Mouse (Mus musculus) liver, embryonic 11.5 days (tissue): Measurements from ENCODE around the gene Fam129a. TPM values are rescaled to one million over a fixed set of nuclear protein-coding genes. Genes with fewer than 3 reads are reported as not detected.

Experiments used
- ATAC-seq: fragments of 200-750 bp; cut with Nextera tagmentation; replicated peaks from 2 replicates; pipeline ENCODE4 v1.8.0; 2017; ENCODE audit warnings: moderate number of reproducible peaks, mild to moderate bottlenecking, moderate TSS enrichment, moderate library complexity; ENCODE audit not compliant: low FRiP score
- DNase-seq: peaks from one replicate; pipeline ENCODE4 v3.0.0-alpha.2; 2017; ENCODE audit warnings: low spot score
- H3K27ac ChIP-seq: fragments of 300-500 bp; sonication (generic); 2 replicates; pipeline ENCODE4 v1.5.1; 2014; ENCODE audit warnings: mild to moderate bottlenecking, low read depth, low read length, control low read depth
- H3K27me3 ChIP-seq: fragments of 300-500 bp; sonication (generic); replicated peaks from 2 replicates; pipeline ENCODE4 v1.6.1; 2014; ENCODE audit warnings: low read length, mixed read lengths; ENCODE audit not compliant: control insufficient read depth, insufficient read depth
- H3K36me3 ChIP-seq: fragments of 300-500 bp; sonication (generic); 2 replicates; pipeline ENCODE4 v1.6.1; 2014; ENCODE audit warnings: mild to moderate bottlenecking, low read length, moderate library complexity, mixed read lengths; ENCODE audit not compliant: control insufficient read depth, insufficient read depth
- H3K4me1 ChIP-seq: fragments of 300-500 bp; sonication (generic); replicated peaks from 2 replicates; pipeline ENCODE4 v1.6.1; 2014; ENCODE audit warnings: low read length, mixed read lengths; ENCODE audit not compliant: control insufficient read depth, insufficient read depth
- H3K4me2 ChIP-seq: fragments of 300-500 bp; sonication (generic); 2 replicates; pipeline ENCODE4 v1.6.1; 2014; ENCODE audit warnings: mild to moderate bottlenecking, control low read depth, moderate library complexity
- H3K4me3 ChIP-seq: fragments of 300-500 bp; sonication (generic); 2 replicates; pipeline ENCODE4 v1.5.1; 2014; ENCODE audit warnings: low read depth, low read length, control low read depth
- H3K9ac ChIP-seq: fragments of 300-500 bp; sonication (generic); 2 replicates; pipeline ENCODE4 v1.6.1; 2014; ENCODE audit warnings: low read depth, low read length, control low read depth
- H3K9me3 ChIP-seq: fragments of 300-500 bp; sonication (generic); 2 replicates; pipeline ENCODE4 v1.6.1; 2016; ENCODE audit warnings: low read length, inconsistent platforms, mixed read lengths; ENCODE audit not compliant: control insufficient read depth
- WGBS: fragments of 180-500 bp; shearing (Covaris S2); extraction: QIAGEN DNeasy Blood & Tissue Kit; methylation state at CpG from one replicate; pipeline ENCODE4 v1.1.7; 2014; 5-methylcytosine and 5-hydroxymethylcytosine counted together
- polyA plus RNA-seq: library from polyadenylated mRNA; unstranded; fragments of >200 nt; fragmentation: Nextera tagmentation; extraction: Ambion mirVana; gene quantifications from 2 replicates; pipeline ENCODE4 v1.2.1, GENCODE M21; 2014

Fam129a gene
- polyA plus RNA-seq, 1 experiment from 2014 or later: 3.0 TPM

- H3K4me3 ChIP-seq: no peak overlapping the region
- H3K36me3 ChIP-seq: no peaks in the 10 kb centered on the region
- H3K4me2 ChIP-seq: no peak overlapping the region
- H3K4me1 ChIP-seq: no peaks in the 10 kb centered on the region
- DNase-seq: no peak
- H3K27me3 ChIP-seq: no peaks in the 10 kb centered on the region
- H3K9me3 ChIP-seq: no peaks in the 10 kb centered on the region
- H3K27ac ChIP-seq: no peak overlapping the region
- WGBS: 59% methylated on average over 6 of the region's 6 CpGs
- no peak overlapping the region for H3K9ac ChIP-seq
- ATAC-seq: no peak
These were observed 10.5 kb downstream of the Fam129a start for GRCm38 (mm10) chr1:151581454-151581853.

GRCm38 (mm10) chr1:151581977-151582376 is 11.0 kb downstream of the Fam129a start:
- Histone ChIP-seq H3K27me3 (no peaks in the 10 kb centered on the region), H3K27ac (no peak overlapping the region), H3K9me3 (no peaks in the 10 kb centered on the region), H3K4me3 (no peak overlapping the region), H3K36me3 (no peaks in the 10 kb centered on the region), H3K9ac (no peak overlapping the region), H3K4me2 (no peak overlapping the region), H3K4me1 (no peaks in the 10 kb centered on the region)
- DNase-seq: no peak
- ATAC-seq: no peak; the same call in 1 of the 2 replicates
- 63% methylated on average over 4 of the region's 4 CpGs for WGBS

GRCm38 (mm10) chr1:151583457-151584181 is 12.6 kb downstream of the Fam129a start:
- Histone ChIP-seq H3K4me1 (no peaks in the 10 kb centered on the region), H3K36me3 (no peaks in the 10 kb centered on the region), H3K4me2 (no peak overlapping the region), H3K9ac (no peak overlapping the region), H3K27ac (no peak overlapping the region), H3K27me3 (no peaks in the 10 kb centered on the region), H3K4me3 (no peak overlapping the region), H3K9me3 (no peaks in the 10 kb centered on the region)
- 85% methylated on average over 8 of the region's 8 CpGs for WGBS
- ATAC-seq (no peak), DNase-seq (no peak)

- H3K4me2 ChIP-seq: no peak overlapping the region
- no peaks in the 10 kb centered on the region for H3K27me3 ChIP-seq
- no peak overlapping the region for H3K9ac ChIP-seq
- no peaks in the 10 kb centered on the region for H3K4me1 ChIP-seq
- H3K36me3 ChIP-seq: no peaks in the 10 kb centered on the region
- no peak overlapping the region for H3K27ac ChIP-seq
- WGBS: 61% methylated on average over 1 of the region's 1 CpGs
- no peak for ATAC-seq
- H3K4me3 ChIP-seq: no peak overlapping the region
- no peak for DNase-seq
- no peaks in the 10 kb centered on the region for H3K9me3 ChIP-seq
These were observed 13.1 kb downstream of the Fam129a start for GRCm38 (mm10) chr1:151584182-151584471.

DNA sequence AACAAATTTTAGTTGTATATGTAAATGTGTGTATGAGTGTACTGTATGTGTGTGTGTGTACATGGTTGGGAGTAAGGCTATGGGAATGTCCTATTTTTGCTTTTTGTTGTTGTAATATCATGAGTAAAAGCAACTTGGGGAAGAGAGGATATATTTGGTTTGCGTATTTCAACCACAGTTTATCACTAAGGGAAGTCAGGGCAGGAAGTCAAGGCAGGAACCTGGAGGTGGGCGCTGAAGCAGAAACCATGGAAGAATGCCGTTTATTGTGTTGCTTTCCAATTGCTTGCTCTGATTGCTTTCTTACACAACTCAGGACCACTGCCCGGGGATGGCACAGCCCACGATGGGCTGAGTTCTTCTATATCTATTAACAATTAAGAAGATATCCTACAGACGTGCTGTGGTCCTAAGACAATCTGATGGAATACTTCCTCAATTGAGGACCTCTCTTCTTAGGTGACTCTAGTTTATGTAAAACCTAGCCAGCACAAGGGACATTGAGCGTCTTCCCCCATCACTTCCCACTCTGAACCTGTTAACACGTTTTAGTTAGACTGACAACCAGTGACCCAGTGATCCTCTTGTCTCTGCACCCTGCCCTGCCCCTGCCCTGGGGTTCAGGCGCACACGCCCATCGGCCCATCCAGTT is 13.7 kb downstream of the Fam129a start:
- Histone ChIP-seq H3K4me1 (no peaks in the 10 kb centered on the region), H3K9me3 (no peaks in the 10 kb centered on the region), H3K27me3 (no peaks in the 10 kb centered on the region), H3K9ac (no peak overlapping the region), H3K4me3 (no peak overlapping the region), H3K27ac (no peak overlapping the region), H3K36me3 (no peaks in the 10 kb centered on the region), H3K4me2 (no peak overlapping the region)
- ATAC-seq (no peak), DNase-seq (no peak)
- WGBS: 48% methylated on average over 11 of the region's 11 CpGs

DNA sequence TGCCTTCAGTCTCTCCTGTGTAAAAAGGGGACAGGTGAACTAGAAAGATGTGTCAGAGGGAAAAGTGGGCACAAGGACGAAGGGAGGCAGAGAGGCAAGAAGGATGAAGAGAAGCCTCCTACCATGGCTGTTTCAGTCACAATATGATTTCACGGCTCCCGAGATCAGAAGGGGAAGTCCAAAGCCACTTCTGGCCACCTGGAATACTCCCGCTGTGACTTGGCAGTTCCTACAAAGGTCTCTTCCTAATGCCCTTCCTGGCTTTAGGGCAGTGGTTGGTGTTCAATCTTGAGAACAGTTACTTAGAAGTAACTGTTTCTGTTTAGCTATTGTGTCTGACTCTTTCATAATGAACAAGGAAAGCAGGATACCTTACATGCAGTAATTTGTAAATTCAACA is 14.7 kb downstream of the Fam129a start:
- Histone ChIP-seq H3K27me3 (no peaks in the 10 kb centered on the region), H3K4me2 (no peak overlapping the region), H3K4me3 (no peak overlapping the region), H3K9me3 (no peaks in the 10 kb centered on the region), H3K4me1 (no peaks in the 10 kb centered on the region), H3K27ac (no peak overlapping the region), H3K36me3 (no peaks in the 10 kb centered on the region), H3K9ac (no peak overlapping the region)
- no peak for ATAC-seq
- WGBS: 52% methylated on average over 4 of the region's 4 CpGs
- no peak for DNase-seq

GRCm38 (mm10) chr1:151592085-151593017 is 21.4 kb downstream of the Fam129a start:
- Histone ChIP-seq H3K27me3 (no peaks in the 10 kb centered on the region), H3K27ac (no peak overlapping the region), H3K36me3 (no peaks in the 10 kb centered on the region), H3K4me2 (no peak overlapping the region), H3K9ac (no peak overlapping the region), H3K9me3 (no peaks in the 10 kb centered on the region), H3K4me3 (no peak overlapping the region), H3K4me1 (peaks cover 9% of the 10 kb centered on the region)
- 74% methylated on average over 13 of the region's 13 CpGs for WGBS
- DNase-seq (no peak), ATAC-seq (no peak)

DNA sequence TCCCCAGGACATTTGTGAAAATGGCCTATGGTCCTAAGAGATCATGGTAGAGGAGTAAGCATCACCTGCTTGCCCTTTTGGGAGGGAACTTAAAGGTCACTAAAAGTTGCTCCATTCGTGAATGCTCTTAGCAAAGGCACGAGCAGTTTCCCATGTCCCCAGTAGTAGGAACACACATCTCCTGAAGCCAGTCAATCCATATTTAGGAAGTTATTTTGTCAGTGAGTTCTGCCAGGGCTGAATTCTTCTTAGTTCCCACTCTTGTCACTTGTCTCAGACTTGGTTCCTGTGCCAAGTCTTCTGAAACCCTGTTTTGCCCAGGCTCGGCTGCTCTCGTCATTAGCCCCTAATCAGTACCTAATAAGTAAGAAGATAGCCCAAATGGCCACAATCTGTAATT is 23.9 kb downstream of the Fam129a start:
- no peak for ATAC-seq
- no peak for DNase-seq
- Histone ChIP-seq H3K4me2 (no peak overlapping the region), H3K4me1 (peaks cover 20% of the 10 kb centered on the region), H3K9ac (no peak overlapping the region), H3K9me3 (no peaks in the 10 kb centered on the region), H3K4me3 (no peak overlapping the region), H3K27me3 (no peaks in the 10 kb centered on the region), H3K36me3 (no peaks in the 10 kb centered on the region), H3K27ac (no peak overlapping the region)
- 79% methylated on average over 4 of the region's 4 CpGs for WGBS
